Mouse (Mus musculus): Measurements from ENCODE around the gene Arhgef33. TPM values are rescaled to one million over a fixed set of nuclear protein-coding genes. Genes with fewer than 3 reads are reported as not detected.
A peak's percentile ranks its signal among the peaks of the same experiment; 100 is the strongest.
"Not testable (repeated sequence)": the region's sequence is repeated elsewhere in the genome, so short reads cannot be mapped to it uniquely, and the experiment has no call there.

Gene Arhgef33
- polyA plus RNA-seq, 1 experiment, result 0.02 TPM

GRCm38 (mm10) chr17:80326431-80326830, 19.2 kb downstream of the Arhgef33 start:
- WGBS, result 86% methylated on average over 3 of the region's 3 CpGs
- no peak for DNase-seq (ENCODE audit: low read depth, low spot score)

- WGBS, result 81% methylated on average over 2 of the region's 2 CpGs
Measured at GRCm38 (mm10) chr17:80332386-80332785, 25.2 kb downstream of the Arhgef33 start.

GRCm38 (mm10) chr17:80345277-80345676, 38.1 kb downstream of the Arhgef33 start:
- WGBS, result 64% methylated on average over 4 of the region's 4 CpGs
- no peak for DNase-seq (ENCODE audit: low read depth, low spot score)

More at GRCm38 (mm10) chr17:80332386-80332785, 25.2 kb downstream of the Arhgef33 start:
- DNase-seq (ENCODE audit: low read depth, low spot score), result no peak

GRCm38 (mm10) chr17:80346591-80347125, 39.5 kb downstream of the Arhgef33 start:
- no peak for DNase-seq (ENCODE audit: low read depth, low spot score)
- 55% methylated on average over 11 of the region's 11 CpGs for WGBS

- 53% methylated on average over 6 of the region's 6 CpGs for WGBS
- DNase-seq (ENCODE audit: low read depth, low spot score), result no peak
Measured at GRCm38 (mm10) chr17:80347234-80347633, 40.0 kb downstream of the Arhgef33 start.

- 77% methylated on average over 8 of the region's 8 CpGs for WGBS
- no peak for DNase-seq (ENCODE audit: low read depth, low spot score)
Measured at GRCm38 (mm10) chr17:80360245-80360644, 53.0 kb downstream of the Arhgef33 start.

- no peak for DNase-seq (ENCODE audit: low read depth, low spot score)
- 84% methylated on average over 5 of the region's 5 CpGs for whole genome bisulfite sequencing
Measured at GRCm38 (mm10) chr17:80367276-80367675, 60.1 kb downstream of the Arhgef33 start.

GRCm38 (mm10) chr17:80368606-80369005, 61.4 kb downstream of the Arhgef33 start:
- 79% methylated on average over 9 of the region's 9 CpGs for WGBS

GRCm38 (mm10) chr17:80372989-80373725, 66.0 kb downstream of the Arhgef33 start, which contains the start of gene Gm10190:
TSS of gene Gm10190 (minus strand) at chr17:80373541.
- peak; percentile 57 for DNase-seq (ENCODE audit: low read depth, low spot score)
- 4% methylated on average over 102 of the region's 102 CpGs for WGBS

More at GRCm38 (mm10) chr17:80368606-80369005, 61.4 kb downstream of the Arhgef33 start:
- no peak for DNase-seq (ENCODE audit: low read depth, low spot score)

- WGBS, result 22% methylated on average over 29 of the region's 29 CpGs
- DNase-seq (ENCODE audit: low read depth, low spot score), result no peak
Measured at GRCm38 (mm10) chr17:80373726-80374096, 66.5 kb downstream of the Arhgef33 start.

- not testable (repeated sequence) for DNase-seq (ENCODE audit: low read depth, low spot score)
Measured at GRCm38 (mm10) chr17:80378386-80378785, 71.2 kb downstream of the Arhgef33 start.

- DNase-seq (ENCODE audit: low read depth, low spot score), result no peak
- 71% methylated on average over 1 of the region's 1 CpGs for WGBS
Measured at GRCm38 (mm10) chr17:80385671-80386070, 78.5 kb downstream of the Arhgef33 start.

GRCm38 (mm10) chr17:80390024-80390423, 82.8 kb downstream of the Arhgef33 start:
- 75% methylated on average over 10 of the region's 10 CpGs for WGBS

GRCm38 (mm10) chr17:80391423-80392403, 84.5 kb downstream of the Arhgef33 start:
- WGBS, result 13% methylated on average over 17 of the region's 17 CpGs

More at GRCm38 (mm10) chr17:80390024-80390423, 82.8 kb downstream of the Arhgef33 start:
- DNase-seq (ENCODE audit: low read depth, low spot score), result no peak

GRCm38 (mm10) chr17:80398243-80398642, 91.0 kb downstream of the Arhgef33 start:
- WGBS, result 94% methylated on average over 7 of the region's 7 CpGs
- DNase-seq (ENCODE audit: low read depth, low spot score), result no peak

More at GRCm38 (mm10) chr17:80391423-80392403, 84.5 kb downstream of the Arhgef33 start:
- peak; percentile 8 for DNase-seq (ENCODE audit: low read depth, low spot score)

GRCm38 (mm10) chr17:80411182-80411581, 104.0 kb downstream of the Arhgef33 start:
- WGBS, result 55% methylated on average over 1 of the region's 1 CpGs
- DNase-seq (ENCODE audit: low read depth, low spot score), result no peak

GRCm38 (mm10) chr17:80418572-80419210, 111.5 kb downstream of the Arhgef33 start:
- no peak for DNase-seq (ENCODE audit: low read depth, low spot score)
- 81% methylated on average over 10 of the region's 10 CpGs for WGBS

GRCm38 (mm10) chr17:80420998-80421397, 113.8 kb downstream of the Arhgef33 start:
- DNase-seq (ENCODE audit: low read depth, low spot score), result no peak
- 93% methylated on average over 1 of the region's 1 CpGs for WGBS

- WGBS, result 79% methylated on average over 7 of the region's 7 CpGs
- no peak for DNase-seq (ENCODE audit: low read depth, low spot score)
Measured at GRCm38 (mm10) chr17:80426171-80426570, 119.0 kb downstream of the Arhgef33 start.

All from large intestine, adult 2 months (tissue).